Mouse (Mus musculus): ENCODE measurements around the gene Fbf1. TPM values are rescaled to one million over a fixed set of nuclear protein-coding genes. Genes with fewer than 3 reads are reported as not detected.
"Not testable (repeated sequence)": the region's sequence is repeated elsewhere in the genome, so short reads cannot be mapped to it uniquely, and the experiment has no call there.

The Fbf1 gene
- total and polyA plus RNA-seq, 2 experiments: 4.5 to 9.0 TPM

GRCm38 (mm10) chr11:116129091-116129790 is 38.7 kb downstream of the Fbf1 start:
- Histone ChIP-seq H3K27me3 (ENCODE audit: control insufficient read depth, insufficient read depth, low read length) (no peaks in the 10 kb centered on the region), H3K9ac (ENCODE audit: low read depth, low read length) (peak overlapping the region; percentile 7), H3K27ac (replicated peaks; ENCODE audit: insufficient read depth, low read depth, low read length) (no peak overlapping the region), H3K36me3 (ENCODE audit: control insufficient read depth, insufficient read depth, low read length) (peaks cover 10% of the 10 kb centered on the region; the same call in 1 of the 2 replicates), H3K4me1 (ENCODE audit: control insufficient read depth, insufficient read depth, low read length) (peaks cover 37% of the 10 kb centered on the region), H3K79me2 (ENCODE audit: control insufficient read depth, insufficient read depth, low read length) (peaks cover 8% of the 10 kb centered on the region; the same call in 1 of the 2 replicates), H3K4me3 (ENCODE audit: insufficient read depth, low read depth, low read length) (no peak overlapping the region)
- no peak for DNase-seq (ENCODE audit: extremely low read depth, low read depth, low spot score)
- TF ChIP-seq CTCF (IDR thresholded peaks at IDR 0.05; ENCODE audit: low read depth, low read length): no peak
- TF ChIP-seq POLR2A (IDR thresholded peaks at IDR 0.05; ENCODE audit: extremely low read depth, insufficient read depth, low read length): no peak
- 81% methylated on average over 9 of the region's 9 CpGs for whole genome bisulfite sequencing

GRCm38 (mm10) chr11:116127986-116128385 is 40.0 kb downstream of the Fbf1 start:
- Histone ChIP-seq H3K9ac (ENCODE audit: low read depth, low read length) (peak overlapping the region; percentile 37), H3K27me3 (ENCODE audit: control insufficient read depth, insufficient read depth, low read length) (no peaks in the 10 kb centered on the region), H3K27ac (replicated peaks; ENCODE audit: insufficient read depth, low read depth, low read length) (peak overlapping the region; percentile 6), H3K79me2 (ENCODE audit: control insufficient read depth, insufficient read depth, low read length) (peaks cover 8% of the 10 kb centered on the region; the same call in 1 of the 2 replicates), H3K4me3 (ENCODE audit: insufficient read depth, low read depth, low read length) (no peak overlapping the region), H3K36me3 (ENCODE audit: control insufficient read depth, insufficient read depth, low read length) (peaks cover 15% of the 10 kb centered on the region), H3K4me1 (ENCODE audit: control insufficient read depth, insufficient read depth, low read length) (peaks cover 37% of the 10 kb centered on the region)
- no peak for DNase-seq (ENCODE audit: extremely low read depth, low read depth, low spot score)
- WGBS: 76% methylated on average over 9 of the region's 9 CpGs
- TF ChIP-seq POLR2A (IDR thresholded peaks at IDR 0.05; ENCODE audit: extremely low read depth, insufficient read depth, low read length): no peak
- TF ChIP-seq CTCF (IDR thresholded peaks at IDR 0.05; ENCODE audit: low read depth, low read length): no peak

- WGBS: 37% methylated on average over 23 of the region's 23 CpGs
- H3K27me3 ChIP-seq (ENCODE audit: control insufficient read depth, insufficient read depth, low read length): no peaks in the 10 kb centered on the region
- peaks cover 21% of the 10 kb centered on the region for H3K36me3 ChIP-seq (ENCODE audit: control insufficient read depth, insufficient read depth, low read length)
- H3K4me1 ChIP-seq (ENCODE audit: control insufficient read depth, insufficient read depth, low read length): peaks cover 37% of the 10 kb centered on the region
- peak within 1 kb of the TSS; percentile 6 for H3K27ac ChIP-seq (replicated peaks; ENCODE audit: insufficient read depth, low read depth, low read length)
- TF ChIP-seq CTCF (IDR thresholded peaks at IDR 0.05; ENCODE audit: low read depth, low read length): no peak
- no peak for TF ChIP-seq POLR2A (IDR thresholded peaks at IDR 0.05; ENCODE audit: extremely low read depth, insufficient read depth, low read length)
- peak; percentile 79 for DNase-seq (ENCODE audit: extremely low read depth, low read depth, low spot score)
- H3K4me3 ChIP-seq (ENCODE audit: insufficient read depth, low read depth, low read length): no peak within 1 kb of the TSS
- peaks cover 8% of the 10 kb centered on the region; the same call in 1 of the 2 replicates for H3K79me2 ChIP-seq (ENCODE audit: control insufficient read depth, insufficient read depth, low read length)
- H3K9ac ChIP-seq (ENCODE audit: low read depth, low read length): peak within 1 kb of the TSS; percentile 37
These were observed 40.6 kb downstream of the Fbf1 start, which contains the start of gene Trim47 for GRCm38 (mm10) chr11:116127156-116127980. TSS of gene Trim47 (minus strand) at chr11:116127210.

GRCm38 (mm10) chr11:116126261-116126660 is 41.7 kb downstream of the Fbf1 start:
- no peak for TF ChIP-seq POLR2A (IDR thresholded peaks at IDR 0.05; ENCODE audit: extremely low read depth, insufficient read depth, low read length)
- TF ChIP-seq CTCF (IDR thresholded peaks at IDR 0.05; ENCODE audit: low read depth, low read length): no peak
- Histone ChIP-seq H3K36me3 (ENCODE audit: control insufficient read depth, insufficient read depth, low read length) (peaks cover 21% of the 10 kb centered on the region), H3K4me1 (ENCODE audit: control insufficient read depth, insufficient read depth, low read length) (peaks cover 33% of the 10 kb centered on the region), H3K79me2 (ENCODE audit: control insufficient read depth, insufficient read depth, low read length) (peaks cover 8% of the 10 kb centered on the region; the same call in 1 of the 2 replicates), H3K27ac (replicated peaks; ENCODE audit: insufficient read depth, low read depth, low read length) (no peak overlapping the region; the same call in 1 of the 2 replicates), H3K9ac (ENCODE audit: low read depth, low read length) (no peak overlapping the region), H3K27me3 (ENCODE audit: control insufficient read depth, insufficient read depth, low read length) (no peaks in the 10 kb centered on the region), H3K4me3 (ENCODE audit: insufficient read depth, low read depth, low read length) (no peak overlapping the region)
- DNase-seq (ENCODE audit: extremely low read depth, low read depth, low spot score): peak; percentile 65
- WGBS: 57% methylated on average over 15 of the region's 15 CpGs

- H3K9ac ChIP-seq (ENCODE audit: low read depth, low read length); H3K4me3 ChIP-seq (ENCODE audit: insufficient read depth, low read depth, low read length); H3K27me3 ChIP-seq (ENCODE audit: control insufficient read depth, insufficient read depth, low read length); H3K27ac ChIP-seq (replicated peaks; ENCODE audit: insufficient read depth, low read depth, low read length); DNase-seq (ENCODE audit: extremely low read depth, low read depth, low spot score); H3K79me2 ChIP-seq (ENCODE audit: control insufficient read depth, insufficient read depth, low read length); H3K4me1 ChIP-seq (ENCODE audit: control insufficient read depth, insufficient read depth, low read length): not testable (repeated sequence)
- H3K36me3 ChIP-seq (ENCODE audit: control insufficient read depth, insufficient read depth, low read length): peaks cover 21% of the 10 kb centered on the region
- 90% methylated on average over 8 of the region's 8 CpGs for WGBS
These were observed 46.2 kb downstream of the Fbf1 start for GRCm38 (mm10) chr11:116121731-116122245.

Measured in liver, adult 2 months (tissue).